Mouse (Mus musculus) thymus, postnatal 36 days (tissue): ENCODE measurements around the gene Ddx39b.
"Not testable (repeated sequence)": the region's sequence is repeated elsewhere in the genome, so short reads cannot be mapped to it uniquely, and the experiment has no call there.

Source experiments
- DNase-seq, 2 experiments: peaks; one replicate each; pipeline ENCODE4 v3.0.0; 2022; ENCODE audit warnings: mixed read lengths in 2 of 2

Ddx39b gene

DNA sequence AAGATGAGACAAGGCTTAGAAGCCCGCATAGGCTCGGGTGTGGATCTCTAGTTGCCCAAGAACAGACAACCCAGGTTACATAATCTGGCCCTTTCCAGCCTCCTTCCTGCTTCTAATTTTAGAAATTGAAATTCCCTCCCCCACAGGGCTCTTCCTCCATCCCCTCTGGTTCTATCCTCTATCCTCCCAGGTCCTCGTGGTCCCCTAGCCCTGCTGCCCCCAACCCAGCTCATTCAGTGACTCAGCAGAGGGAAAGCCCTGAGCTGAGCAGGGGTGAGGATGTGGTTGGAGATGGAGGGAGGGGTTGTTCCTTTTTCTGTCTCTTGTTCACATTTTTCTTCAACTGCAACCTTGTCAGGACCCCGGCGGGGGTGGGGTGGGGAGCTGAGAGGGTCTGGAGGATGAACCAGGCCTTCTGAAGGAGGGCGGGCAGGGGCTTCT lies 21.9 kb upstream of the Ddx39b start:
- peak; percentile 65 to 83 for DNase-seq

DNA sequence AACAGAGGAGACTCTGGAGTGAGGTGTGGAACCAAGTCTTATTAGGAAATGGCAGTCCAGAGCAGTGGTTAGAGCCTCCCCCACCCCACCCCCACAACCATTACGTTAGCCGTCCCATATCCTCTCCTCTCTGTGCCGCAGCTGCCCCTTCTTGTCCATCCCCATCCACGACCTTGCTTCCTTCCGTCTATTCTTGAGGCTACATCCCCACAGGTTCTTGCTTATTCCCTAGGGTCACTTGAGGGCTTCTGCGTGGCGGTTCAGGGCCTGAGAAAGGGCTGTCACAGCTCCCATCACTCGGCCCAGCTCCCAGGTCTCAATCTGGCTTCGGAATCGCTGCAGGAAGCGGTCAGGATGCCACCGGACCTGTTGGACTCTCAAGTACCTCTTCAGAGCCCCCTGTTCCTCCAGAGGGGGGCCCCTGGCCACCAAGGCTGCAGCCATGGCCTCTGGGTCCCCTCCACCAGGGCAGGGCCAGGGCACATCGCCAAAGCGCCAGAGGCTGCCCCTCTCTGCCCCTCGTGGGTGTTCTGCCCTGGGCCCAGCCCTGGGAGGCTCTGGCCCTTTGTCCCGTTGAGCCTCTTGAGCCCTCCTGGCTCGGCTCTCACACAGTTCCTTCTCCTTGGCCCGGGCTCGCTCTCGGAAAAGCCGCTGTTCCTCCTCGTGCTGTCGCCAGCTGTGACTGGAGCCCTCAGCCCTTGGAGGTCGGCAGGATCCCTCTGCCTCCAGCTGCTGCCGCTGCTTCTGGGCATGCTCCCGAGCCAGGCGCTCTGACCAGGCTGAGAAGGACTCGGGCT lies 21.2 kb upstream of the Ddx39b start, which contains the start of gene Gm16181:
TSS of gene Gm16181 (plus strand) at position 679 of the 797 bp plus-strand sequence.
- peak in 1 of 2 experiments; percentile 47 for DNase-seq

DNA sequence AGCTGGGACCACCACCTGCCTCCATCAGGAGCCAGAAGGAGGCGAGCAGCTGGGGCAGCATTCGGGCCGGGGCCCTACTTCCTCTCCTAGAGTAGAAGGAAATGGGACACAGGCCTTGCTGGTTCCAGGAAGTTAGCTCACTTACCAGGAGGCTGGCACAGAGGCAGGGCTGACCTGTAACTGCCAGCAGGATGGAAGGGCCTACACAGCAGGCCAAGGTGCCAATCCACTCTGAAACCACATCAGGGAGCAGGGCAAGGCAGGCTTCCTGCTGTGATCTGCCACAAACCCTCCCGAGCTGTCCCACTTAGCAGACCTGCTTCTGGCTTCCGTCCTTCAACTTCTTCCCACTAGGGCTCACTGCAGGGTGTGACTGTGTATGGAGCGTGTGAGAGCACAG lies 19.2 kb upstream of the Ddx39b start:
- peak; percentile 65 to 77 for DNase-seq

DNA sequence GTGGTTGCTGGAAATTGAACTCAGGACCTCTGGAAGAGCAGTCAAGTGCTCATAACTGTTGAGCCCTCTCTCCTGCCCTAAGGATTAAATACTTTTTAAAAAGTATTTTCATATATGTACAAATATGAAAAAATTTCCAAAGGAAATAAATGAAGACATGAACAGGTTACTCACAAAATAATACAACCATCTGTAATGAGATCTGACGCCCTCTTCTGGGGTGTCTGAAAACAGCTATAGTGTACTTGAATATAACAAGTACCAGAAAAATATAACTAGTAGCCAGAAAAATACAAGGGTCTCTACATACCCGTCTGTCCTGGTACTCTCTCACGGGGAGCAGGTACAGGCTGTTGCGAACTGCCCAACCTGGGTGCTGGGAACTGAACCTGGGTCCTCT lies 16.9 kb upstream of the Ddx39b start:
- DNase-seq, result peak in 1 of 2 experiments; percentile 18

DNA sequence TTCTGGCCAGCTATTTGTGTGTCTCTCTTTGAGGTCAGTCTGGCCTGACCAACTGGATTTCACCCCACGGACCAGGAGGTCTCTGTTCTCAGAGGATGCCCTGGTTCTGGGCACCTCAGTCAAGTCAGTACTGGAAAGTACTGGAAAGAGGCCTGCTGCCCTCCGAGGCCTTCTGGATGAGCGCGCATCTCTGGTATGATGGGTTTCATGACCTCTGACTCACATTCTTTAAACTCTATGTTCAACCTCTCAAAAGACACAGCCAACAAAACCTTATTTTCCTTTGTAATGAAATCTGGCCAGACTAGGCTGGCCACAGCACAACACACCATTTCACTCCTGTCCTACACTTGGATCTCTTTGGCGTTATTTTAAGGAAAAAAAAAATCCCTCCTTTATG lies 16.1 kb upstream of the Ddx39b start:
- no peak for DNase-seq

DNA sequence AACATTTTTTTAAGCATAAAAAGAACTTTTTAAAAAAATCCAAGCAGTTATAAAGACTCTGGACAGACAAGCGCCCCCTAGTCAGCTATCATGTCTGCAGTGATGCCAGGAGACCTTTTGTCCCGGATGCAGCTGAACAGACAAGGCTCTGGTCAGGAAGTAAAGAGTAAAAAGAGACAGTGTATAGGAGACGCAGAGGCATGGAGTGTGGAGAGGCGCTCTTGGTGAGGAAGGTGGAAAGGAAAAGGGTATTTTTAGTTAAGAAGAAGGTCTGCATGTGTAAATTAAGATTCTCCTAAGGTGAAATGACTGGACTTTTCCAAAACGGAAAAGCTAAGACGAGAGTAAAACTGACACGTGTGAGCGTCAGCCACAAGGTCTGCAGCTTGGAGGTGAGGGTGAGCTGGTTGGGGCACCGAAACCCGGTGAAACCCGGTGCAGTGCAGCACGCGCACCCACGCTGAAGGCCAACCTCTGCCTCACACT lies 14.9 kb upstream of the Ddx39b start:
- peak; percentile 51 to 57 for DNase-seq

DNA sequence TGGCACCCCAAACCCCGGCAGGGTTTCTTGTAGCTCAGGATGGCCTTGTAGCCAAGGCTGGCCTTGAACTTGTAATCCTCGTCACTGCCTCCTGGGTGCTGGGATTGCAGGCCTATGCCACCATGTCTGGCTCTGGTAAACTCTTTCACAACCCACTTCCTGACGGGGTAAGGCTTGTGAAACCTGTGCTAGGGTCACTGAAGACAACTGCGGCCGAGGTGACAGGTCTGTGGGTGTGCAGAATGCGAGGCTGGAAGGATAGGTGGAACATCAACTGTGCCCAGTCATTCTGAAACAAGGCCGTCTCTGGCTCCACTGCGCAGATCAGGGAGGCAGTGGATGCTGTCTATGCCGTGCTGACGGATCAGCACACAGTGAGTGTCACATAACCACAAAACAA lies 10.5 kb upstream of the Ddx39b start:
- DNase-seq, result no peak

DNA sequence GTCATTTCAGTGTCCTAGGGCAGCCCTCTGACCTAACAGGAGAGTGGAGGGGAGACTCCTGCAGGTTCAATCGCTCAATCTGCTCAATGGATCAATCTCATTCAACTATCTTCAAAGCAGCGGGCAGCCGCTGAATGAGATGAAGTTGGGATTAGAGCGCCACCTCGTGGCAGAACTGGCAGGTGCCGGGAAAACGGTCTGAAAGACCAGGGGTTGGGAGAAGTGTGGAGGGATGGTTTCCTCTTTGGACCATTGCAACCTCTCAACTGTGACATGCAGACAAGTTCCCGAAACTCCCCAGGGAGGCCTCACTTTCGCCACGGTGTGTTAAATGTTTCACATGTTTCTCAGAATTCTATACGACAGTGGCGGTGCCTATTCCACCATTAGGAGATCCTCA lies 9.5 kb upstream of the Ddx39b start:
- DNase-seq, result peak; percentile 85 to 89

DNA sequence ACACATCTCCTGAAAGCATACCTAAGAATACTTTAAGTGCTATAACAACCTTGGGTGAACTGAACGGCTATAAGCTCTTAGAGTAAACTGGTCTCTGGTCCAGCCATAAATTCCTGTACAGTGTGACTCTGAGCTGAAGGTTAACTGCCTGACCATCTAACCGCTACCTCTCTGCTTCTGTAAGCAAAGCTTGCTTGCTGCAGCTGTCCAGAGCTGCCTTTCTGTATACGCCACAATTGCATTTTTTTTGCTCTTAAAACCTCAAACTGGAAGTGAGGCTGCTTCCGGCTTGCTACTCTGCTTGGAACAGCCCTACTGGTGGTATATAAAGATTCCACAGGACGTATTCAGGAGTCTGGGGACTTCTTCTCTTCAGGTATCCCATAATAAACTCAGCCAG lies 8.9 kb upstream of the Ddx39b start:
- DNase-seq, result peak in 1 of 2 experiments; percentile 68

DNA sequence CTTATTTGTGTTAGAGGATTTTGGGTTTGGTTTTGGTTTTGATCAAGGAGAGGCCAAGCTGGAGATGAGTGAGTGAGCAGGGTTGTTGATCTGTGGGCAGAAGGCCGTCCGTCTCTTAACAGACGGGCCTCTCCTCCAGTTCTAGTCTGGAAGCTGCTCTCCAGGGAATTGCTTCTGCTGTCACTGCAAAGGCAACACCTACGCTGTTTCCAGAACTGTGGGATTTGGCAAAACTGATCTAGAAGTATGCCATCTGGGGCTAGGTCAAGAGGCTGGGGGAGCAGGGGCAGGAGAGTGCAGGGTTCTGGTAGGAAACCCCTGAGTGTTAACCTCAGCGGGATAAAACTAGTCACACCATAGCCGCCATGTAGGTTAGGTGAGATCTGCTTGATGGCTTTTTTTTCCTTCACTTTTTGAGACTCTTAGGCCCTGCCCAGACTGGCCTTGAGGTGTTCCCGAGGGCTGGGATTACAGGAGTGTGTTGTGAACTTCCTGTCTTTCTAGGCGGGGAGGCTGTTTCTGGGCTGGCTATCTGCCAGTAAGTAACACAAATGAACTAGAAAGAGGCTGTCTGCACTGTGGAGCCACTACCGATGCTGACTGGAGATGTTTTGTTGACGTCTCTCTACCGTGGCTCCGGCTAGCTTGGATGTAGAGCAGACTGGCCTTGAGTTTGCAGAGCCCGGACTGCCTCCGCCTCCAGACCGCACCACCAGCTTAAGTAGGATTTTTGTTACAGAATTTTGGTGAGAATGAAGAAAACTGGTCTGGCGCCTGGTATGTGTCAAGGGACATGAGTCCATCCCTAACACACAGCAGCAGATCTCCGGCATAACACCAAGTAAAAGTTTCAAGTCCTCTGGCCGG lies 8.2 kb upstream of the Ddx39b start, which contains the start of gene Atp6v1g2:
TSS of gene Atp6v1g2 (plus strand) at position 547 of the 867 bp plus-strand sequence.
- peak in 1 of 2 experiments; percentile 40 for DNase-seq

DNA sequence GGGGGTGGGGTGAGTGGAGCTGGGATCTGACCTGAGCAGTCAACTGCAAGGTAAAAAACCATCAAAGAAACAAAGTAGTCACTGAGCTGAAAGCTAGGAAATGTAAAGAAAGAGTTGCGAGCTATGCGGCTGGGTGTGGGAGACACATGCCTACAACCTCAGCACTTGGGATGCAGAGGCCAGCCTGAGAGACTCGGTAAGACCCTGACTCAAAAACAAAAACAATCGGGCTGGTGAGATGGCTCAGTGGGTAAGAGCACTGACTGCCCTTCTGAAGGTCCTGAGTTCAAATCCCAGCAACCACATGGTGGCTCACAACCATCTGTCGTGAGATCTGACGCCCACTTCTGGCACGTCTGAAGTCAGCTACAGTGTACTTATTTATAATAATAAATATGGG lies 7.5 kb upstream of the Ddx39b start:
- DNase-seq, result not testable (repeated sequence)

DNA sequence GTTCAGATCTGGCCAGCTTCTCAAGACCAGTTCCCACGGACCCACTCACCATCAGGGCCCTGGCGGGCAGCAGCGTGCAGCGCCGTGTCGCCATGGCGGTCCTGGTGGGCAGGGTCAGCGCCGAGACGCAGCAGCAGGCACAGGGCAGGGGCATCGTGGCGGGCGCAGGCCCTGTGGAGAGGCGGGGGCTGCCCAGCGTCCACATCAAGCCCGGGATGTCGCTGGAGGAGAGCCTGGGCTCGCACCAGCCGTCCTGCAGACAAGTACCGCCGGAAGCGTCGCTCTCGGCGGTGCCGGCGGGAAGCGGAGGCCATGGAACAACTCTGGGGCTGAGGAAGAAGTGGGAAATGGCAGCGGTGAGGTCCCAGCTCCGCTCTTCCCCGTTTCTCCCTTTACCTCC lies 6.6 kb upstream of the Ddx39b start:
- DNase-seq, result peak in 1 of 2 experiments; percentile 70

DNA sequence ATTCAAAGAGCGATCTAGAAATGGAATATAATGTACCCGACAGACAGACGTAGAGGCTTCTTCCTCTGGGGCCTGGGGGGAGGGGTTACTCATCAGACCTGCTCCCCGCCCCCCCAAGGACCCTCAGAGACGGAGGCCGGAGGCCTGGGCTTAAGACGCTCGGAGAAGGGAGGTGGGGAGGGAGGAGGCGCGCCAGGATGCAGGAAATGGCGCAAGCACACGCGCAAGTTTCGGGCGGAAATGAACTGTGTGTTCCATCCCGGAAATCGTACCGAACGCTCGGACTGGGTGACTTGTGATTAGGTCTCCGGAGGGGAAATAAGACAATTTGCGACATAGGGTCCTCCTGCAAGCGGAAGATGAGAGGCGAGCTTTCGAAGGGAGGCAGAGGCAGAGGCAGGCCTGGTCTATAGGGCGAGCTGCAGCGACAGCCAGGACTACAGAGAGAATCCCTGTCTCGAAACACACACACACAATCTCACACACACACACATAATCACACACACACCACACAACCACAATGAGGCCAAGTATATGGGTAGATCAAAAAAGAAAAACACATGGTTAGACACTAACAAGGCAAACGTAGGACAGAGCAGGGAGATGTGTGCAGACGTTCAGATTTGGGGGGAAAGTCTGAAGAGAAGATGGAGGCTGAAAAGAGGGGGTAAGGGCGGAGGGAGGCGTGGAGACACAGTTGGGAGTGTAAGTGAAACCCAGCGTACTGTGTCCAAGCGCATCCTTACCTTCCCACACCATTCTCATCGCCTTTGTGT lies 5.7 kb upstream of the Ddx39b start, which contains the start of gene Nfkbil1:
TSS of gene Nfkbil1 (minus strand) at position 179 of the 776 bp plus-strand sequence.
- peak; percentile 87 to 91 for DNase-seq

DNA sequence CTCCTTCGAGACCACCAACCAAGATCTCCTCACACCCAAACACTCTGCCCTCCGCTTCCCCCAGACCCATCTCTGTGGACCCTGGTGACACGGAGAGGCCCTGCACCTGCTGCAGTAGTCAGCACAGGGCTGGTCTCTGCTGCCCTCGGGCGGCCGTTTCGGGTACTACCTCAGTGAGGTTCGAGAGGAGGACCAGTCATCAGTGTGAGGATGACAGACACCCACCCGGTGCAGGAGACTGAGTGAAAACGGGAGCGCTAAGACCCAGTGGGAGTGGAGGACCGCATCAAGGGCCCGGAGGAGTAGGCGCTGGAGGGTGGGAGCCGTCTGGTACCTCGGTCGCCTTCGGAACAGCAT lies 5.2 kb upstream of the Ddx39b start:
- DNase-seq, result peak; percentile 97 to 100

DNA sequence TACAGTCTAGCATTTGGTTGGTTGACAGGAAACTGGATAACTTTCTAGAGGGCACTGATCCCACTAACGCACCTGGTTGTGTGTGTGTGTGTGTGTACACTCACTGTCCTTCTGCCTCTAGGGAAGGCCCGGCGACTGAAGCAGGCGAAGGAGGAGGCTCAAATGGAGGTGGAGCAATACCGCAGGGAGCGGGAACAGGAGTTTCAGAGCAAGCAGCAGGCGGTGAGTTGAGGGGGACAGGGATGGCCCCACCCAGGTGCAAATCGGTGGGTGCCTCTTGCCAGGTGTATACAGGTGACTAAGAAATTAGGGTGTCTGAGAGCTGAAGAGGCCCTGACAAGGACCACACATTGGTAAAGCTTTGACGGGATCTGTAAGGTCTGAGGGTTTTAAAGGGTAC lies 4.5 kb upstream of the Ddx39b start:
- DNase-seq, result peak in 1 of 2 experiments; percentile 41

DNA sequence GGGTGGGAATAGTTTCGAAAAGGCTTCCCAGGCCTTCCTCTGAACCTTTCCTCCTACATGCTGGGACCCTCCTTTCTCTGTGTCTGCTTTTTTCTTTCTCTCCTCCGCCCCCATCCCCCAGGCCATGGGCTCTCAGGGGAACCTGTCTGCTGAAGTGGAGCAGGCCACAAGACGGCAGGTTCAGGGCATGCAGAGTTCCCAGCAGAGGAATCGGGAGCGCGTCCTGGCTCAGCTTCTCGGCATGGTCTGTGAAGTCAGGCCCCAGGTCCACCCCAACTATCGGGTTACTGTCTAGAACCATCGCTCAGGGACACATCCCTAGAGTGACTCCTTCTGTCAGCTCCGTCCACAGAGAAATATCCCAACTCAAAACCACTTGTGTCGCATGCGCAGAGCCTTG lies 4.0 kb upstream of the Ddx39b start:
- DNase-seq, result no peak

DNA sequence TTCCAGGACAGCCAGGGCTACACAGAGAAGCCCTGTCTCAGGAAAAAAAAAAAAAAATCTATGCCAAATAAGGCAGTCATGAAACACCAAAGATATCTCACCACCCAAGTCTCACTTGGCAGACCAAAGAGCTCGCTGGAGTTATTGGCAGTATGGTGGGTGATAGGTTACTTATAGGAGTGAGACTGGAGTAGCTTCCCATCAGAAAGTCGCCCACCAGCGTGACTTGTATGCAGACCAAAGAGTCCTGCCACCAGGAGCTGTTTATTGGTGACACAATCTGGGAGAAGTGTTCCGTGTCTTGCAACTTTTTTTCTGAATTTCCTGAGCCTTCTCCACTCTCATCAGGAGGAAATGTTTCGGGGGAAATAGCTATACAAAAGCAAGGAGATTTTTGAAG lies 1.8 kb upstream of the Ddx39b start:
- DNase-seq, result no peak

DNA sequence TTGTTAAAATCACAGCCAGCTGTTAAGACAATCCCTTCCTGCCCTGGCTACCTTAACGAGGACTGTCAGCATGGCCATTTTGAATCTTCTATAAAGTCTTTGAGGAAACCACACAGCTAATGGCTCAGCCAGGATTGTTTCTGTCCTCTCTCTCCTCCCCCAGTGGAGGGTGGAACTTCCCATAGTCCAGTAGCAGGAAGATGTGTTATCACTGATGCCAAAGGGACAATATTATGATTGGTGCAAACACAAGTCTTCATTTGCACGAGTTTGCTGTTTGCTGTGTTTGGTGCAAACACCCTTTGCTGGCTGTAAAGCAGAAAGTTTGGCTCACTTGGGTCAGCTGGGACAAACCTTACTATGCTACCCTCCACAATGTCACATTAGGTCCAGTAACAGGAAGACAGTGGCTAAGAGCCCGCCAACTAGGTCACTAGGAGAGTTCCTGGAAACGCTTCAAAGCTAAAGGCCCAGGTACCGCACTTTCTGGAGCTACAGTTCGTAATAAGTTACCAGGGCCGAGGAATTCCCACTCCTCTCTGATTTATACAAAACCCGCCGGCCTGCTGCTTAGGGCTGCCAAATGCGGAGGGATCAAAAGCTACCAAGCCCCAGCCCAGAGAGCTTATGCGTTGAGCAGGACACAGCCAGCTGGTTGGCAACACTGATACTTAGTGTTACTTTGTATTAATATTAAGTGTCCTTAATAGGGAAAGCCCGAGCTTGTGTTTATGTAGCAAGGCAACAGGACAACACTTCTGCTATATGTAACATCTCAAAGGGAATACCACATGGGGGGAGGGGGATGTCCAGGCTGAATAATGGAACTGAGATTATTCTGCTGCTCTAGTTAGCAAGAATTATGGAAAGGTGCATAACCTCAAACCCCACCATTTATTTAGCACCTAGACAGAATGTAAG lies 902 bp upstream of the Ddx39b start:
- peak in 1 of 2 experiments; percentile 40 for DNase-seq

DNA sequence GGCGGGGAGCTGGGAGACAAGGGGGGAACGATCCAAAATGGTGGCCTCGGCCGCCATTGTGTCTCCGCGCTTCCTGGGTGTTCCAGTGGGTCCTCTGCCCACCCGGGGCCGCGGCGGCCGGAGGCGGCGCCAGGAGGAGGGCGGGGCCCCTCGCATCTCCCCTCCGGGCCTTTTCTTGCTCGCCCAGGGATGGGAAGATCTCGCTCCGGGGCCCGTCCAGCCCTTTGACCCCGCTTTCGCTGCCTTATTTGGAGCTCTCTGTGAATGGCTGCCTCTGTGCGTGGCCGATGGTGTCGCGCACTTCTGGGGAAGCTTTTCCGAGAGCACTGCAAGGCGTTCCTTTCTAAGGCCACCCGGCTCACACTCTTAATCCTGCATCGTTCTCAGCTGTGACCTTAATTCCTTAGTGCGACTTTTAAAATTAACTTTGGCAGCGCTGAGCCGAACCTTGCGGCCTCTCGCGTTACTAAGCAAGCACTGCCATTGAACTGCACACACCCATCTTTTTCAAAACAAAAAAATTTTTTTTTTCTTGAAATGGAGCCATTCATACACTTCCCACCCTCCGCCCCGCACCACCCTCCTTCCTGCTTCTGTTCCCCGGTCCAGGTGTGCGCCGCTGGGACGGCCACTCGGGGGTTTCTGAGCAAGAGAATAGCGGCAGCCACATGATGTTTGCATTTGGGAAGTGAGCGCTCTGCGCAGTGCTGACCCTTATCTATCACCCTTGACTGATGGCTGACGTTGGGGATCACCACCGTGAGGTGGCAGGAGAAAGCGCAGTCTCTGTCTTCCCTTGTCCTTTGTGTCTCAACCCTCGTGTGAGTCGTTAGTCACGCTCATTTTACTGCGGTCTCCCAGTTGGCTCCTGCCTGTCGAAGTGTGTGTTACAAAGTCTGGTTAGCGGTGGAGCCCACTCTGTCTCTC lies 732 bp downstream of the Ddx39b start:
- DNase-seq, result peak in 1 of 2 experiments; percentile 68

DNA sequence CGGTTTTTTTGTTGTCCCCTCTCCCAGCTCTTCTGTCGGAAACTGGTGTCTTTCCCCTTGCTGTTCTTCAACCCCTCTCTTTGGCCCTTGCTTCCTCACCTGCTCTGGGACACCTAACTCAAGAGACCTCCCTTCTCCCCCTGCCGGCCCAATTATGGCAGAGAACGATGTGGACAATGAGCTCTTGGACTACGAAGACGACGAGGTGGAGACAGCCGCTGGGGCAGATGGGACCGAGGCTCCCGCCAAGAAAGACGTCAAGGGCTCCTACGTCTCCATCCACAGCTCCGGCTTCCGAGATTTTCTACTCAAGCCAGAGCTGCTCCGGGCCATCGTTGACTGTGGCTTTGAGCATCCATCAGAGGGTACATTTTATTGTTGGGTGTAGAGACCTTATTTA lies 1.5 kb downstream of the Ddx39b start:
- DNase-seq, result peak in 1 of 2 experiments; percentile 56
